Mouse (Mus musculus) ovary, adult 18-20 months (tissue): ENCODE results near the gene Fam207a.

ENCODE experiments used
- DNase-seq: peaks from one replicate; pipeline ENCODE4 v3.0.0; 2022; ENCODE audit warnings: low spot score, mixed read lengths

The Fam207a gene

DNA sequence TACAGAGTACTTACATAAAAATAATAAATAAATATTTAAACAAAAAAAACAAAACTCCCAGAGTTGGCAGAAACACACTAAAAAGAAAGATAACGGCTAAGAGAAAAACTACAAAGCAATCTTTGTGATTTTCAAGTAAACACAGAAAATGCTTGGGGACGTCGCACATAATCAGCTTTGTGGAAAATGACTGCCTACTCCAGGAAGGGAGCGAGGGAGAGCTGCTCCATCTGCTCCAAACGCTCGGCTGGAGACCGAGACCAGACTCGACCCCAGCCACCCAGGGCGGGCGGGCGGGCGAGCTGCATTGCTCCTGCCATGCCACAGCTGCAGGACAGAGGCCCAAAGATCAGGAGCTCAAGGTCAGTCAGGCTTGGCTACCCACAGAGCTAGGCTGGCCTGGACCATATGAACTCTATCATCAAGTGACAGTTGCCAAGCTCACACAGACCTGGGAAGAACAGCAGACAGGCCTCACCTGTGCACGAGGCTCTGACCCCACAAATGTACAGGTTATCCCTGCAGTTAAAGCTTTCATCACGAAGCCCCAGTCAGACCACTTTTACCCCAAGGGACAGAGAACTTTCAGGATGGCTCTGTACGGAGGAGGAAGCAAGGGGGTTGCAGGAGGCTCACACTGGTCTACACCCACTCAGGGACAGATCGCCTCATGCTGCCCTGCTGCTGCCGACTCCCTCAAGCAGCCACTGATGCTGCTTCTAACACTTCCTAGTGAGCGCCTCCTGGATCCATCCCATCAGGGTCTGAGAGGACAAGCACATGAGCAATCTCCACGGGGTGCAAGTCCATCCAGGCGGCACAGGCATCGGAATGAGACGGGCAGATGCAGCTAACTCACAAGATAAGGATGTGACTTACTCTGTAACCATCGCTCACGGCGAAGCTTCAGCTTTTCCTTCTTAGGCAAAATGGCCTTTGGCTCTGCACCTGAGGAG lies 12.3 kb downstream of the Fam207a start:
- no peak for DNase-seq

DNA sequence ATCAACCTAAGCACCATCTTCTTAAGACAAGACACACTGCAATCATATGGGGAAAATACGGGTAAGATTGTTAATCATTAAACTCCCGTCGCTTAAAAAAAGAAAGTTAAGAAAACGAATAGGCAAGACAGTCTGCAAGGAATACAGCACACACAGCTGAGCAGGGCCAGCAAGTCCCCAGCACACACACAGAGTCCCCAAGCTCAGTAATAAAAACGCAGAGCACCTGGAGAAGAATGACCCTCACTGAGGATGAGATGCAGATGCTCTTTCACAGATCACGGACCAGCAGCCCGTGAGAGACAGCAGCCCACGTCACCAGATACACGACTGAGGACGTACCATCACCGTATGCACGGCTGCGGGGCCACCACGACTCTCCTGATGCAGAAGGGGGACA lies 14.9 kb downstream of the Fam207a start:
- DNase-seq: no peak

DNA sequence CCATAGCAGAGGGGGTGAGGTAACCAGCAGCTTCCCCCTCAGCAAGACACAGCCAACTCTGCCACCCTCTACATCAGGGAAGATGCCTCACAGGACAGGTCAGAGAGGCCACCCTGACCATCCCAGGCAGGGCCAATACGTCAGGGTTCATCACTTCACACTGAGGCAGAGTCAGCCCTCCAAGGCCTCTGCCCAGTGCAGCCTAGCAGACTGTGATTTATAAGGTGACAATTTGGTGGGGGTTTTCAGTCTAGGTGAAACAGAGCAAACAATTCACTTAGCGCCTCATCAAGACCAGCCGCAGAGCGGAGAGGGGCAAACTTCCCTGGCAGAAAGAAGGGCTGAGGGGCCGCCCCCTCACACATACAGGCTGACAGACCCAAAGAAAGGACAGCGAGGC lies 17.3 kb downstream of the Fam207a start:
- no peak for DNase-seq

DNA sequence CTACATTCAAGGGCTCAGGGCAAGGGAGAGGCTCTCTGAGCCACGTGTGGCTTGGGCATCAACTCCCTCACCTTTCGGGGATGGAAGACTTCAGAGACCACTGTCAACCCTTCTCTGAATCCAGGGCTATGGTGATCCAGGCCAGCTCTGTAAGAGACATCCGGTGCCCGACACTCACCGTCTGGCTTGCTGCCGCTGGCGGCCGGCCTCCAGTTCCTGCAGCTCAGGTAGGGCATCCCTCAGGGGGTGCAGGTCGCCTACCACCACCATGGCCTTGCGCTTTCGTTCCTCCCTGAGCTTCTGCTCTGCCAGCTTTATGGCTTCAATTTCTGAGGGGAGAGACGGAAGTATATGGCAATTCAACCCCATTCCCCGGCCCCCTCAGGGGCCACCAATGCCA lies 18.4 kb downstream of the Fam207a start:
- DNase-seq: no peak

DNA sequence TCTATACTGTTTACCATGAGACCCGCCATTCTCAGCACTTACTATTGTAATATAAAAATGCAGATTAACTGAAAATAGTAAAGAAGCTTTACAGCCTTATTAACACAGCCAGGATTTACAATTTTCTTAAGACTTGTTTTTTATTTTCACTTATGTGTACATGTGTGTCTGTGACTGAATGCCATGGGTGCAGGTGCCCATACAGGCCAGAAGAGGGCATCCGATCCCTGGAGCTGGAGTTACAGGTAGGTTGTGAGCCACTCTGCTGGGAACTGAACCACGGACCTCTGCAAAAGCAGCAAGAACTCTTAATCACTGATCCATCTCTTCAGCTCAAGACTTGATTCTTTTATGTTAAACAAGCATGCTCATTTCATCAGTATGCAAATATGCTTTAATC lies 22.7 kb downstream of the Fam207a start:
- DNase-seq: no peak

DNA sequence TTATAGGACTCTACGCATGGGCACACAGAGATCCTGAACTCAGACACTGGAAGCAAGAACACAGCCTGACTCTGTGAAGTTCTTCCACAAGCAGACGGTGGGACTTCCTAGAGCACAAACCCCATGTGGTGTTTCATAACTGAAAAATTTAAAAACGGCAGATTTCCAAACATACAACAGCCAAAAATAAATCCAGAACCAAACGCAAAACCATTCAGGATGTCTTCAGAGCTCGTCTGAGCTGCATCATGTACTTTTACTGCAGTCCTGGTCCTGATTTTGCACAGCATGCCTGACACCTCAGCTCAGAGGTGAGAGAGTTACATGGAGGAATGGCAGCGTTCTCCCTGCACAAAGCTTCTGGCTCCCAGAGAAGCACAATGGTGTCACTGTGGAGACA lies 24.0 kb downstream of the Fam207a start:
- no peak for DNase-seq

DNA sequence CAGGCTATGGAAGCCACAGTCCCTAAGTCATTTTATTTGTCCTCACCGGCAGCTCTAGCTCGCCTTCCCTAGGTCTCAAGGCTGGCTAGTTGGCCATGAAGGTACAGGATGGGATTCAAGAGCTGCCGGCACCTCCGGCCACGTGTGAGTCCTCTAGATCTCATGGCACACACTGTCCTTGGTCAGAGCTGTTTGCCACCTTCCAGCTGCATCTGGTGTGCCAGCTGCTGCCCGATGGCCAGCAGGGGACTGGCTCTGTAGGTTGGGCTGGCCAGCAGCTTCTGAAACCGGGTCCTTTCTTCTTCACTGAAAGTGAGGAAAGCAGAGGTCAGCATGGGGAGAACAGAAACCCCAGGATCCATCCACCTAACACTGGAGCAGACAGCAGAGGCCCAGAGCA lies 27.4 kb downstream of the Fam207a start:
- no peak for DNase-seq

DNA sequence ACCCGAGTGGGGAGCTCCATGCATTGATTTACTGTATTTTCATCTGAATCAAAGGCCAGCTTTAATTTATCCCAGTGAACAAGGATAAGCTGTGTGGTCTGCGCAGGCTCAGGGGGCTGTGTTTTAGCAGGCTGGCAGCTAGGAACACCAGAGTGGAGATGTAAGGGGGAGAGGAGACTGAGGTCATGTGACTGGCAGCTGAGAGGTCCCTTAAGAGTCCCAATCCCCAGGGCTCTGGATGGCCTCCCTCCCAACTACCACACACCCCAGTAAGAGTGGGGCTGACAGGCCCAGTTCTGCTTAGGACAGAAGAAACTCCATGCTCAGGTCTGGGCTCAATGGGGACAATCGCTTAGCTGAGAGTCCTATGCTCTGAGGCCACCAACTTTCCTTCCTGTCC lies 29.8 kb downstream of the Fam207a start:
- DNase-seq: no peak

DNA sequence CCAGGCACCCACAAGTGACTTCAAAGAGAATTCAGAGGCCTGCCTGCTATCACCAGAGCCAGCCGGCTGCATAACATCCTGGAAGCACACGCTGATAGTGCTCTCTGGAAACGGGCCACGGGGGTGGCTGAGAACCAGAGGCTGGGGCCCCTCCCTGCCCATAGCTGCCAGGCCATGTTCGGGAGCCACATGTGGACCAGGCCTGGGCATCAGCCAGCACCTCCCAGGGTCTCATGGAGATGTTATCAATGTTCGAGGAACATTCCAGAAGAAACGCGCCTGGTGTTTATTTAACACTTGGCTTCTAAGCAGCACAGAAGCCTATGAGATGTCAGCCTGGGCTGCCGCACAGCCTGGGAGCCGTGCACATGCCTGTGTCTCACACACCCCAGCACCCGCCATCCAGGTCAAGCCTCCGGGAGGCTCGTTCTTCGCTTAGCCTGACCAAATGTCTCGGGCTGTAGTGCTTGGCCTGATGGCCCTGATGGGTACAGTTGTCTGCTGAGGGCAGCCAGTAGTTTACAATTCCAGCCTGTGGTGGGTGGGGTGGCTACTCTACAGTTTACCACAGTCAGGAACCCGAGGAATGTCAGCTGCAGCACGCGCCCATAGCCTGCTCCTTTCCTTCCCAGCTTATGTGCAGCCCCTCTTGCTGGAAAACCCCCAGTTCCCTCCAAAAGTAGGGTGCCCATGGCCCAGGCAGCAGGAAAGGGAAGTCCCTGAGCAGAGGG lies 31.2 kb downstream of the Fam207a start:
- peak; percentile 45 for DNase-seq

DNA sequence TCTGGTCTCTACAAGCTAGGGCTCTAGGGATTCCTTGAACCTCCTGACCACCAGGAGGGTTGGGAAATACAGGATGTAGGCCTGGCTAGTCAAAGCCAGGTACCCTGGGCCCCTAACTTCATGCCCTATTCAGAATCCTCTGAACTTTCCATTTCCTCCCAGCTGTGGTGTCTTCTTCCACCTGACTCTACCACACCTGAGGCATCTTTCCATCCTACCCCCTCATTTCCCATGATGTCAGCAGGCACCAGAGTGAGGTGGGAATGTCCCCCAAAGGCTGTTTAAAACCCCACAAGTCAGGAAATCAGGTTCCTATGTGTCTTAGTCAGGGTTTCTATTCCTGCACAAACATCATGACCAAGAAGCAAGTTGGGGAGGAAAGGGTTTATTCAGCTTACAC lies 33.8 kb downstream of the Fam207a start:
- DNase-seq: no peak

DNA sequence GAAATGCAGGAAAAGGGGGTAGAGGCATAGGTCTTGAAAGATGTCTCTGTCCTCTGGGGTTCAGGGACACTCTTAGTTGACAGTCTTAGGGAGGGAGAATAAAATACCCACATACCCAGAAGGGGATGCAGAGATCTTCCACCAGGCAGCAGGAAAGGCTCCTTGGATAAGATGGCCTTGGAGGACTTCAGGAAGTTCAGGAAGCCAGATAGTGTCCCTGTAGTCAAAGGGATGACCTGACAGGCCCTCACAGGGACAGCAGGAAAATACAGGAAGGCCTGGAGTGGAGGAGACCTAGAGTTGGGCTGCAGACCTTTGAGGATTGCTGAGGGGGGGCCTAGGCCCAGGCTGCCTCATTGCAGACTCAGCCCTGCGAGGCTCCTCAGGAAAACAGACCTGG lies 35.6 kb downstream of the Fam207a start:
- no peak for DNase-seq

DNA sequence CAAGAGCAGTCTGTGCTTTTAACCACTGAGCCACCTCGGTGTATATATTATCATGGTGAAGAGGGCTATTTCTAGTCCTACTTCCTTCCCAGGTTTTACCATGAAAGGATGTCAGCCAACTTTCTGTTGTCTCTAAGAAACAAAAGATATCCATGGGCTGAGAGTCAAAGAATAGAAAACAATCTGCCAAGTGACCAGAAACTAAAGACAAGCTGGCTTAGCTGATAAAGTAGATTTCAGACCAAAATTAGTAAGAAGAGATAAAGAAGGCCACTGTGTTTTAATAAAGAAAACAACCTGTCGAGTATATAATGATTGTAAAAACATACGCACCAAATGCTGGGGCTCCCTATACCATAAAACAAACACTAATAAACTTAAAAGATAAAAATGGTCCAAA lies 38.7 kb downstream of the Fam207a start:
- no peak for DNase-seq

DNA sequence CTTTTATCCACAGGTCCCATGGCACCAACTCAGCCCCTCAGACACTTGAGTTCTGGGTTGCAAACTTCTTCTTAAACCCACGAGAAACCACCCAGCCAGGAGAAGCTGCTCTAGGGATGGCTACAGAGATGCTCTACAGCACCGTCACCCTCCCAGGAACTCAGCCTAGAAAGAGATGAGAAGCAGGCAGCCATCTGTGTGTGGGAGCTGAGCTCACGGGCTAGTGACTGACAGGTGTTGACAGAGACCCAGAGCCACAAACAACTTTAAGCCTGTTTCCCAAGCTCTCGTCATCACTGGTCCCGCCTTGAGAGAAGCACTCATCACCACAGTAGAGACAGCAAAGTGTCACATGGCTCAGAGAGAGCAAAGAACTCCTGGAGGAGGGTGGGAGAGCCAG lies 43.4 kb downstream of the Fam207a start:
- DNase-seq: no peak

DNA sequence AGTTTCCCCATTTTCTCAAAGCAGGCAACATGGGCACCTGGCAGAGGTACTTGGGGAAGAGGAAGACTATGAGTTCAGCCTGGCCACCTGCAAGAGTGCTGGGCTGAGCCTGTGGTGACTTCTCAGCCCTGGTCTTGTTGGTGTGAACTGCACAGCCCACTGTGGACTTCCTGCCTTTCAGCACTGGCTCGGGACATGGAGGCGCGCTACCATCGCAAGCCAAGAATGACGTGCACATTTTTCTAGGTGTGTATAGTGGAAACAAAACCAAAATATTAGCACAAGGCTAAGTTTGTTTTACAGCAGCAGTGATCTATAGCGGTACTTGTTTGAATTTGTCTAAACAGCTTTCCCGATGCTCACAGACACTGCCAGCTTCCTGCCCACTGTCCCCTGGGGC lies 44.1 kb downstream of the Fam207a start:
- DNase-seq: no peak

DNA sequence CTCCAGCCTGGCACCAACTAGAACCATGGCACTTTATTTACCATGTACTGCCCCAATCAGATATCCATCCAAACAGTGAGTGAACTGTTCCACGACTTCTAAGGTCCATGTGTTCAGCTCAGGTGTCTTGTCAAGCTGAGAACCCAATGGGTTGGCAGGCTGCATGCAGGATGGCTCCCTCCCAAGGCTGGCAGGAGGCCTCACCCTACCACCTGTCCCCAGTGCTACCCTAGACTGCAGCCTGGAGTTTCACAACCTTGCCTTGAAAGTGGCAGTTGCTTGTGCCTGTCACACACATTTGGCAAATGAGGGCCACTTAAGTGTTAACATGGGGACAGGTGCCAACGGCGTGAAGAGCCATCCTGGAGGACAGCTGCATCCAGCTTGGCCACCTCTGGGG lies 44.8 kb downstream of the Fam207a start:
- DNase-seq: no peak

DNA sequence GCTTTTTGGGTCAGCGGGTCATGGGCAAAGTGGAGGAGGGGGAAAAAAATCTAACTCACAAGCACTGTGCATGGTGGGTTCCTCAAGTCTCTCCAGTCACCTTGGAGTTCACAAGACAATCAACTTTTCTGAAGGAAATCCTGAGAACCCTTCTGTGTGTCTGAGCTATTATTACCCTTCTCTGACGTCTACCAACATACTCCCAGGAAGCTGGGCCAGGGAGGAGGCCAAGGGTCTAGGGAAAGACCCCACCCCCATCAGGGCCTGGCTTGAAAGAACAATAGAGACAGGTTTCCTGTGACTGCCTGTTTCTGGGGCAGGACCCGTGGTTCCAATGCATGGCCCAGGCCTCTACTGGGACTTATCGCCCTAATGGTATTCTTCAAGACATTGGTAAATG lies 46.9 kb downstream of the Fam207a start:
- DNase-seq: no peak

DNA sequence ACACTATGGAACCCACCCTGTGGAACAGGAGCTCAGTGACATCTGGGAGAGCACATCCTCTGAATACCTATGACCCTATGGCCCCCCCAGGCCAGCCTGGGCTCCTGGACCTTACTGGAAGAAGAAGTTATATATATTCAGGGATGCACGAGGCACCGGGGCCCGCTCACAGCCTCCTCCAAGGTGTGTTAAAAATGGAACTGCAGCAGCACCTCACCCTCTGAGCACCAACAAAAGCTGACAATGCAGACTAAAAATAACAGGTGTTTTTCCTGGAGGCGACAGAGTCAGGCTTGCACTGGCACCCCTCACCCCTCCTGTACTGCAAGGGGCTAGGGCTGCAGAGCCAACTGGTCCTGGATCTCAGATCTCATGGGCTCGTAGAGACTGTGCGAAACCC lies 48.2 kb downstream of the Fam207a start:
- no peak for DNase-seq

DNA sequence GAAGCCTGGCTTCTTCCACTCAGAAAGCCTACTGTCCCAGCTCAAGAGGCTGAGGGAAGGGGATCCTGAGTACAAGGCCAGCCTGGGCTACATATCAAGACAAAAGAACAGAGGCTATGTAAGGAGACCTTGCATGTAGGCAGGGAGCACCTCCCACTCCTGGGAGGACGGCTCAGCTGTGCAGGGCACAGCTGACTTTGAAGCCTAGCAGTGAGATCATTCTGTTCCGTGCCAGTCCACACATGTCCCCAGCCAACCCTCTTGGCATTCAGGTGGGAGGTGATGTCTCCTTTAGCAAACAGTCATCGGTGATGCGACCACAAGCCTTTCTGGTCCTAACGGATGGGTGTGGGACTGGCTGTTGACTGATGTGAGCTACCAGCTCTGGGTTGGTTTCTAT lies 49.7 kb downstream of the Fam207a start:
- DNase-seq: no peak

DNA sequence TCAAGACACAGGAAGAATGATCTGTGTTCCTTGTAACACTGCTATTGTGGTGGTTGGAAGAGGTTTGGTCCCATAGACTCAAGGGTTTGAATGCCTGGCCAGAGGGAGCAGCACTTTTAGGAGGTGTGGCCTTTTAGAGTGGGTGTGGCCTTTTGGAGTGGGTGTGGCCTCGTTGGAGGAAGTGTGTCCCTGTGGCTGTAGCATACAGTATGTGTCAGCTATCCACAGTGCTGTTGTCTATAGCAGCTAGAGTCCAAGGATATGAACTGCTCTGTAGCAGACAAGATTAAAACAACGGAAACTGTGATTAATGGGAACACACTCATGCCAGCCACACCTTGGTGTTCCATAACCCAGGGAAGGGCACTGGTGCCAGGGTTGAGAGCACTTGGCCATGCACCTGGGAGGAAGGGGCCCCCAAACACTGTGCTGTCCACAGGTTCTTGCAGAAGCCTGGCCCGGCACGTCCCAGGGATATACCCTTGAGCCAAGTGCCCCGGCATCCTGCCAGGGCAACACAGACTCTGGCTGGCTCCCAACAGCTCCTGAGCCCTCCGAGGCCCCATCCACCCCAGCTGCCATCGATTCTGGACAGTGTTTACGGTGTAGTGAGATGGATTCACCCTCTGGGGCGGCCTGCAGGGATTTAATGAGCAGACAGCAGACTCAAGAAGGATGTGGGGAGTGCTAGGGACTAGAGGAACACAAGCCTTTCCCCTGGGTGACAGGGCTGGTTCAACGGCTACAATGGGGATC lies 51.2 kb downstream of the Fam207a start:
- DNase-seq: peak; percentile 61

DNA sequence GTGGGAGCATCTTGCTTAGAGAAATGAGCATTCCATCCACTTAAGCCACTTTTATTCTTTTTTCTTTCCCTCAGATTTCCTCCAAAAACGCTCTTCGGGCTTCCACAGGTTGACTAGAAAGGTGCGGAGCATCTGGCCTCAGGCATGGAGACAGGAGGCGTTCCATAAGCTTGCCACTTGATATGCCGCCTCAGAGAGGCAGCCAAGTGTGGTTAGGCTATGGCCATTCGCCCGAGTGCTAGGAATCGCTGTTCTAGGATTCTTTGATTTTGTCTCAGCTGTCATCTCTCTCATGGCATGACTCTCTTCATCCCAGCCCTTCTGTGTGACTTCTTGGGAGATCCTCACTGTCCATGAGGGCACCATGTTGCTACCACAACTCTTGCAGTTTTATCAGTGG lies 54.4 kb downstream of the Fam207a start:
- DNase-seq: no peak

DNA sequence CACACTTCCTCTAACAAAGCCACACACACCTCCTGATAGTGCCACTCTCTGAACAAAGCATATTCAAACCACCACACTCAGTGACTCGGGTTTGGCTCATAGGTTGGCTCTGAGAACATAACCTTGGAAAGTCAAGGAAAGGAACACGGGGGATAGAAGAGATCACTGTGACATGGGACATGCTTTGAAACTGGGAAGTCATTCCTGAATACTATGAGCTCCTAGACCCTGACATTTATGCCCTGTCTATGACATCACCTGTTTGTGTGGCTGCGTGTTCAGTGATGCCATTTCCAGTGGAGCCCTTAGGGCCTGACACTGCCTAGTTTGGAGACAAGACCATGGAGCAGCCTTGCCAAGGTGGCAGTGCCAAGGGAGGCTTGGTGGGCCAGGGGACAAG lies 57.9 kb downstream of the Fam207a start:
- DNase-seq: no peak

DNA sequence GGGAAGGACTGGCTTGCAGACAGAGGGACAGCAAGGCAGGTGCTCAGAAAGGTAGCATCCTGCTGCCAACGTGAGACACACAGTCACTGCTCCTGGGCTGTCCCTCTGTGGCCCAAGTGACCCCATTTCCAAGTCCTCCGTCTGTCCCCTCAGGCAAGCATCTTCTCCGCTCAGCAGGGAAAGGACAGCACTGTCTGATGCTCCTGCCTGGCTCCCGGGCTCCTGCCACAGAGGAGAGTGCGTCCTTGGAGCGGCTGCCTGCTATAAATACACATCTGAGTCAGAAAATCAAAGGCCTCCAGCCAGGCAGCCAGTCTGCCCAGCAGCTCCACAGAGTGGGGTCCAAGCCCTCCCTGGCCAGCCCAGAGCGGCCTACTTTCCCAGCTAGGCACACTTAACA lies 59.1 kb downstream of the Fam207a start:
- DNase-seq: peak; percentile 44
